Mouse (Mus musculus) E14TG2a.4 (cell line): ENCODE measurements around the gene Ltb.

Experiments
- CTCF ChIP-seq: conservative IDR thresholded peaks from 2 replicates; pipeline ENCODE4 v1.5.1; 2014; ENCODE audit warnings: low read length
- NANOG ChIP-seq: IDR thresholded peaks from 2 replicates; pipeline ENCODE4 v1.6.1; 2014; ENCODE audit warnings: borderline replicate concordance, low read length, mixed read lengths

GRCm38 (mm10) chr17:35213071-35213470 lies 18.8 kb downstream of the Ltb start:
- TF ChIP-seq CTCF (no peak), NANOG (no peak)
